Mouse (Mus musculus): Measurements from ENCODE around the gene Use1. TPM values are rescaled to one million over a fixed set of nuclear protein-coding genes. Genes with fewer than 3 reads are reported as not detected.

Gene Use1
- polyA plus RNA-seq, 1 experiment from 2014 or later = 69.3 TPM

- no peak overlapping the region for H3K4me3 ChIP-seq (ENCODE audit: low read depth, low read length)
- ATAC-seq (replicated peaks; ENCODE audit: low FRiP score) (no peak), DNase-seq (ENCODE audit: low spot score) (no peak)
- H3K9me3 ChIP-seq (ENCODE audit: control insufficient read depth, low read length) = no peaks in the 10 kb centered on the region
- no peak overlapping the region for H3K27ac ChIP-seq (ENCODE audit: low read depth, low read length)
- no peak overlapping the region for H3K4me2 ChIP-seq (ENCODE audit: low read depth, low read length, severe bottlenecking)
- peaks cover 18% of the 10 kb centered on the region for H3K4me1 ChIP-seq (replicated peaks; ENCODE audit: control insufficient read depth, insufficient read depth, low read length)
- no peak overlapping the region for H3K9ac ChIP-seq (ENCODE audit: low read length)
- no peaks in the 10 kb centered on the region for H3K27me3 ChIP-seq (ENCODE audit: control insufficient read depth, insufficient read depth, low read length)
- WGBS = 89% methylated on average over 3 of the region's 3 CpGs
- H3K36me3 ChIP-seq (ENCODE audit: control insufficient read depth, insufficient read depth, low read length) = no peaks in the 10 kb centered on the region; the same call in 1 of the 2 replicates
Measured at GRCm38 (mm10) chr8:71373000-71373399, 6.4 kb downstream of the Use1 start.

GRCm38 (mm10) chr8:71374616-71375206 lies 8.1 kb downstream of the Use1 start:
- Histone ChIP-seq H3K4me2 (ENCODE audit: low read depth, low read length, severe bottlenecking) (no peak overlapping the region), H3K9ac (ENCODE audit: low read length) (no peak overlapping the region), H3K9me3 (ENCODE audit: control insufficient read depth, low read length) (no peaks in the 10 kb centered on the region), H3K36me3 (ENCODE audit: control insufficient read depth, insufficient read depth, low read length) (no peaks in the 10 kb centered on the region; the same call in 1 of the 2 replicates), H3K4me3 (ENCODE audit: low read depth, low read length) (no peak overlapping the region), H3K4me1 (replicated peaks; ENCODE audit: control insufficient read depth, insufficient read depth, low read length) (peaks cover 30% of the 10 kb centered on the region), H3K27ac (ENCODE audit: low read depth, low read length) (no peak overlapping the region), H3K27me3 (ENCODE audit: control insufficient read depth, insufficient read depth, low read length) (no peaks in the 10 kb centered on the region)
- WGBS = 76% methylated on average over 17 of the region's 17 CpGs
- DNase-seq (ENCODE audit: low spot score) (no peak), ATAC-seq (replicated peaks; ENCODE audit: low FRiP score) (no peak)

GRCm38 (mm10) chr8:71375581-71376422 lies 9.2 kb downstream of the Use1 start:
- DNase-seq (ENCODE audit: low spot score) (peak; percentile 80), ATAC-seq (replicated peaks; ENCODE audit: low FRiP score) (peak; percentile 10; the same call in 1 of the 2 replicates)
- peak overlapping the region; percentile 25 for H3K4me3 ChIP-seq (ENCODE audit: low read depth, low read length)
- no peaks in the 10 kb centered on the region for H3K9me3 ChIP-seq (ENCODE audit: control insufficient read depth, low read length)
- H3K4me2 ChIP-seq (ENCODE audit: low read depth, low read length, severe bottlenecking) = peak overlapping the region; percentile 56
- H3K4me1 ChIP-seq (replicated peaks; ENCODE audit: control insufficient read depth, insufficient read depth, low read length) = peaks cover 36% of the 10 kb centered on the region
- no peak overlapping the region for H3K27ac ChIP-seq (ENCODE audit: low read depth, low read length)
- WGBS = 7% methylated on average over 73 of the region's 74 CpGs
- no peaks in the 10 kb centered on the region; the same call in 1 of the 2 replicates for H3K36me3 ChIP-seq (ENCODE audit: control insufficient read depth, insufficient read depth, low read length)
- no peaks in the 10 kb centered on the region for H3K27me3 ChIP-seq (ENCODE audit: control insufficient read depth, insufficient read depth, low read length)
- peak overlapping the region; percentile 33; the same call in 1 of the 2 replicates for H3K9ac ChIP-seq (ENCODE audit: low read length)

GRCm38 (mm10) chr8:71376423-71377030 lies 9.9 kb downstream of the Use1 start:
- Histone ChIP-seq H3K36me3 (ENCODE audit: control insufficient read depth, insufficient read depth, low read length) (no peaks in the 10 kb centered on the region; the same call in 1 of the 2 replicates), H3K4me1 (replicated peaks; ENCODE audit: control insufficient read depth, insufficient read depth, low read length) (peaks cover 35% of the 10 kb centered on the region)

DNA sequence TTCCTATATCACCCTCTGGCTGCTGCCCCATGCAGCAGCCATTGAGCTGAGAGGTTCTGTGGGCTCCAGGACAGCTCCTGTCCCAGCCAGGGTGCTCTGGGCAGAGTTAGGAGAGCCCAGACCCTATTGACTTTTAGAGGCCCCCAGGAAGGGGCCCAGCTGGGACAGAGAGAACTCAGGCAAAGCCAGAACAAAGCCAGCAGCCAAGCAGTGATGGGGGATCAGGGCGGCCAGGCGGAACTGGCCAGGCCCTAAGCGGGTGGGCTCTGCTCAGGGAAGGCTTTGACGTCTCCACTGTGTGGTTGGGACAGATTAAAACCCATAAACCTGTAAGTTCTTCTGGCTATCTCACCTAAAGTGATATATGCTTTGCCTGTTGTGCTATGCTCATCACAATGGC lies 12.4 kb downstream of the Use1 start:
- peak overlapping the region; percentile 88 for H3K4me3 ChIP-seq (ENCODE audit: low read depth, low read length)
- no peaks in the 10 kb centered on the region; the same call in 1 of the 2 replicates for H3K36me3 ChIP-seq (ENCODE audit: control insufficient read depth, insufficient read depth, low read length)
- 19% methylated on average over 4 of the region's 4 CpGs for WGBS
- peaks cover 49% of the 10 kb centered on the region for H3K4me1 ChIP-seq (replicated peaks; ENCODE audit: control insufficient read depth, insufficient read depth, low read length)
- H3K27ac ChIP-seq (ENCODE audit: low read depth, low read length) = no peak overlapping the region
- peak overlapping the region; percentile 16 for H3K9ac ChIP-seq (ENCODE audit: low read length)
- DNase-seq (ENCODE audit: low spot score) (no peak), ATAC-seq (replicated peaks; ENCODE audit: low FRiP score) (no peak)
- H3K9me3 ChIP-seq (ENCODE audit: control insufficient read depth, low read length) = no peaks in the 10 kb centered on the region
- peak overlapping the region; percentile 98; the same call in 1 of the 2 replicates for H3K4me2 ChIP-seq (ENCODE audit: low read depth, low read length, severe bottlenecking)
- H3K27me3 ChIP-seq (ENCODE audit: control insufficient read depth, insufficient read depth, low read length) = no peaks in the 10 kb centered on the region

More at GRCm38 (mm10) chr8:71376423-71377030, 9.9 kb downstream of the Use1 start:
- 43% methylated on average over 8 of the region's 8 CpGs for WGBS
- Histone ChIP-seq H3K4me2 (ENCODE audit: low read depth, low read length, severe bottlenecking) (peak overlapping the region; percentile 56), H3K4me3 (ENCODE audit: low read depth, low read length) (peak overlapping the region; percentile 25; the same call in 1 of the 2 replicates), H3K9ac (ENCODE audit: low read length) (peak overlapping the region; percentile 33; the same call in 1 of the 2 replicates), H3K9me3 (ENCODE audit: control insufficient read depth, low read length) (no peaks in the 10 kb centered on the region), H3K27me3 (ENCODE audit: control insufficient read depth, insufficient read depth, low read length) (no peaks in the 10 kb centered on the region), H3K27ac (ENCODE audit: low read depth, low read length) (no peak overlapping the region)
- no peak for ATAC-seq (replicated peaks; ENCODE audit: low FRiP score)
- DNase-seq (ENCODE audit: low spot score) = no peak

DNA sequence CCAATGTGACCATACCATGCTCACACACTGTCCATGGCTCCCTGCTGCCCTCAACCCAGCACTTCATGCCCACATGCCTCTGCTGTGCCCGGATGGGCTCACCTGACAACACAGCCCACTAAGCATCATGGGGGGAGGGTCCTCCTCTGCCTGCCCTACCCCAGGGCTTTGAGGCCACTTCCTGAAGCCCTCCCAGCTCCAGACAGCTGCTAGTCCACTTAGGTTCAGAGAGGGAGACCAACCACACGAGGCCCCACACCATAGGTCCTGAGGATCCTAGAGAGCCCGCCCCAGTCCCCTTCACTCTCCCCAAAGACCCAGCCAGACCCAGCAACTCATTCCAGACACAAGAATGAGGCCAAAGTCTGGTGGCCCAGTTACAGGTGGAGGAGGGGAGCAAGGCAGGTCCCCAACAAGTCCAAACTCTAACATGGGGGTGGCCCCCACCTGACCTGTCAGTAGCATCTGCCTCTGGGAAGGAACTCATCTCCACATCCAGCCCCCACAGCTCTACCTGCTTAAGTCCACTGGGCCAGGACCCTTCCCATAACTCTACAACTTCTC lies 12.9 kb downstream of the Use1 start:
- Histone ChIP-seq H3K9me3 (ENCODE audit: control insufficient read depth, low read length) (no peaks in the 10 kb centered on the region), H3K9ac (ENCODE audit: low read length) (peak overlapping the region; percentile 91), H3K36me3 (ENCODE audit: control insufficient read depth, insufficient read depth, low read length) (no peaks in the 10 kb centered on the region; the same call in 1 of the 2 replicates), H3K27me3 (ENCODE audit: control insufficient read depth, insufficient read depth, low read length) (no peaks in the 10 kb centered on the region), H3K4me3 (ENCODE audit: low read depth, low read length) (peak overlapping the region; percentile 88), H3K27ac (ENCODE audit: low read depth, low read length) (no peak overlapping the region), H3K4me1 (replicated peaks; ENCODE audit: control insufficient read depth, insufficient read depth, low read length) (peaks cover 49% of the 10 kb centered on the region), H3K4me2 (ENCODE audit: low read depth, low read length, severe bottlenecking) (peak overlapping the region; percentile 98)
- WGBS = 34% methylated on average over 3 of the region's 3 CpGs
- DNase-seq (ENCODE audit: low spot score) (no peak), ATAC-seq (replicated peaks; ENCODE audit: low FRiP score) (no peak)

DNA sequence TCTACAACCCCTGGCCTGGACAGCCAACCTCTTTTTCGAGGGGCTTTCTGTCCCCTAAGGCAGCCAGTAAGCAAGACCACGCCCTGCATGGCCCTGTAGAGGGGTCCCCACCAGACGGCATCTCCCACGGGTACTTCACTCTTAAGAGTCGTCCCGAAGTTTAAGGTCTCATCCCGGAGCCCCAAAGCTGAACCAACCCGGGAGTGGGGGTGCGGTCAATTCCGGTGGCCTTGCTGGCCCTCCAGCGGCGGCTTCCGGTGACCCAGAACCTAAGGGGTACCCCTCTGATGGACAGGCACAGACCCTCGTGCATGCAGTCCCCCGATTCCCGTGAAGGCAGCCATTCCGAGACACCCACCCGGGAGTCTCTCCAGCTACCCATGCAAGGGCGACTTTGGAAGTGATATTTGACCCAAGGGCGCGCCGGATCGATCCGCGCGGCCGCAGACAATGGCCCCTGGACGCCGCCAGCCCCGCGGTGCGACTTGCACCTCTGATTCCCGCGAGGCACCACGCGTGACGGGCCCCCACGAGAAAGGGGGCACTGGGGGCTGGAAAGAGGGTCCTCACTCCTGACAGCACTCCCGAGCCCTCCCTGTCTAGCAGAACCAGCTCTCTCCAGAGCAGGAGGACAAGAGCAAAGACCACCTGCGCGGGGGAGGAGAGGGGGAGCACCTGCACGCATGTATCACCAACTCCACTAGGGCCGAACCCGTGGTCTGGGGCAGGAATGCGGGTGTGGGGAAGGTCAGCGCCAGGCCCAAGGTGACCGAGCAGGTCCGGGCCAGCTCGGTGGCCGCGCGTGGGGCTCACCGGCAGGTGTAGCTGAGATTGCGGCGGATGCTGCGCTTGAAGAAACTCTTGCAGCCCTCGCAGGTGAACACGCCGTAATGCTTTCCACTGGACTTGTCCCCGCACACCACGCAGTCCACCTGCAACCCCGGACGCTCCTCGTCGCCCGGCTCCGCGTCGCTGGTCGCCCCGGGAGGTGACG lies 13.8 kb downstream of the Use1 start:
- ATAC-seq (replicated peaks; ENCODE audit: low FRiP score) (no peak), DNase-seq (ENCODE audit: low spot score) (peak; percentile 69)
- 1% methylated on average over 72 of the region's 72 CpGs for WGBS
- Histone ChIP-seq H3K4me1 (replicated peaks; ENCODE audit: control insufficient read depth, insufficient read depth, low read length) (peaks cover 46% of the 10 kb centered on the region), H3K27ac (ENCODE audit: low read depth, low read length) (no peak overlapping the region; the same call in 1 of the 2 replicates), H3K27me3 (ENCODE audit: control insufficient read depth, insufficient read depth, low read length) (no peaks in the 10 kb centered on the region), H3K4me2 (ENCODE audit: low read depth, low read length, severe bottlenecking) (peak overlapping the region; percentile 98), H3K36me3 (ENCODE audit: control insufficient read depth, insufficient read depth, low read length) (no peaks in the 10 kb centered on the region; the same call in 1 of the 2 replicates), H3K4me3 (ENCODE audit: low read depth, low read length) (peak overlapping the region; percentile 88), H3K9me3 (ENCODE audit: control insufficient read depth, low read length) (no peaks in the 10 kb centered on the region), H3K9ac (ENCODE audit: low read length) (peak overlapping the region; percentile 91)

Measured in forebrain, embryonic 11.5 days (tissue).